ENCODE assay signal across 8 mouse cellular contexts in genomic region chr7:110615151-110615631, GRCm38 (mm10). TPM values are rescaled to one million over a fixed set of nuclear protein-coding genes. Genes with fewer than 3 reads are reported as not detected.
DNase-seq lines count a peak whose midpoint lies in the region; ATAC-seq and TF ChIP-seq lines count a peak whose summit lies in the region.

No protein-coding gene starts in this region.

- H3K36me3 ChIP-seq in forebrain, postnatal 0 days (ENCODE audit: insufficient read depth), result no peaks in the 10 kb centered on the region
- no peaks in the 10 kb centered on the region for H3K36me3 ChIP-seq in hindbrain, embryonic 11.5 days (ENCODE audit: control insufficient read depth, insufficient read depth, low read length)
- H3K36me3 ChIP-seq in lung, embryonic 16.5 days (ENCODE audit: control insufficient read depth, insufficient read depth, low read length), result no peaks in the 10 kb centered on the region

- H3K9me3 ChIP-seq in forebrain, postnatal 0 days (ENCODE audit: low read length), result no peaks in the 10 kb centered on the region
- no peaks in the 10 kb centered on the region for H3K9me3 ChIP-seq in hindbrain, embryonic 11.5 days (ENCODE audit: control insufficient read depth, low read length)
- H3K9me3 ChIP-seq in lung, embryonic 16.5 days (ENCODE audit: control insufficient read depth, low read length), result no peaks in the 10 kb centered on the region

- peak overlapping the region; percentile 91 for H3K4me3 ChIP-seq in forebrain, postnatal 0 days (ENCODE audit: low read depth, low read length)
- peak overlapping the region; percentile 94 for H3K4me3 ChIP-seq in hindbrain, embryonic 11.5 days (ENCODE audit: low read depth, low read length)
- peak overlapping the region; percentile 91 for H3K4me3 ChIP-seq in lung, embryonic 16.5 days (ENCODE audit: low read length)

- peak overlapping the region; percentile 90 for H3K4me2 ChIP-seq in forebrain, postnatal 0 days (ENCODE audit: low read depth)
- peak overlapping the region; percentile 47 for H3K4me2 ChIP-seq in hindbrain, embryonic 11.5 days (replicated peaks; ENCODE audit: low read depth, low read length)
- peak overlapping the region; percentile 90 for H3K4me2 ChIP-seq in lung, embryonic 16.5 days (ENCODE audit: low read depth, low read length)

- WGBS in forebrain, postnatal 0 days, result 1% methylated on average over 20 of the region's 20 CpGs
- WGBS in hindbrain, embryonic 11.5 days, result under 1% methylated on average over 20 of the region's 20 CpGs
- WGBS in lung, embryonic 16.5 days, result under 1% methylated on average over 20 of the region's 20 CpGs

- H3K4me1 ChIP-seq in forebrain, postnatal 0 days (ENCODE audit: insufficient read depth), result peaks cover 10% of the 10 kb centered on the region; the same call in 1 of the 2 replicates
- H3K4me1 ChIP-seq in hindbrain, embryonic 11.5 days (replicated peaks; ENCODE audit: control insufficient read depth, insufficient read depth, low read length), result peaks cover 3% of the 10 kb centered on the region; the same call in 1 of the 2 replicates
- peaks cover 30% of the 10 kb centered on the region for H3K4me1 ChIP-seq in lung, embryonic 16.5 days (replicated peaks; ENCODE audit: control insufficient read depth, insufficient read depth, low read length)

- H3K27me3 ChIP-seq in forebrain, postnatal 0 days (ENCODE audit: insufficient read depth, low read length), result no peaks in the 10 kb centered on the region
- H3K27me3 ChIP-seq in hindbrain, embryonic 11.5 days (ENCODE audit: control insufficient read depth, insufficient read depth, low read length), result no peaks in the 10 kb centered on the region; the same call in 1 of the 2 replicates
- H3K27me3 ChIP-seq in lung, embryonic 16.5 days (ENCODE audit: control insufficient read depth, insufficient read depth, low read depth, low read length), result no peaks in the 10 kb centered on the region

- TF ChIP-seq CTCF in forebrain, postnatal 0 days (IDR thresholded peaks at IDR 0.05; ENCODE audit: low read depth), result no peak

- DNase-seq in MN1 (ENCODE audit: low spot score), result peak; percentile 59
- DNase-seq in brain, adult 2 months (ENCODE audit: low read depth, low spot score), result peak; percentile 71
- DNase-seq in forebrain, postnatal 0 days, result peak; percentile 72
- peak; percentile 66 for DNase-seq in hindbrain, embryonic 11.5 days (ENCODE audit: low spot score)
- peak; percentile 50 for DNase-seq in layer of hippocampus, adult 9-11 months
- peak; percentile 44 for DNase-seq in right cerebral cortex, postnatal 14 days

- ATAC-seq in forebrain, postnatal 0 days, result peak; percentile 30
- peak; percentile 31 for ATAC-seq in hindbrain, embryonic 11.5 days (ENCODE audit: low FRiP score)
- ATAC-seq in lung, embryonic 16.5 days (ENCODE audit: low read depth), result peak; percentile 69
- ATAC-seq in monocyte, adult 5-6 weeks (replicated peaks; ENCODE audit: insufficient number of reproducible peaks, low FRiP score, low TSS enrichment, poor library complexity, severe bottlenecking), result no peak

- H3K9ac ChIP-seq in forebrain, postnatal 0 days, result peak overlapping the region; percentile 98
- peak overlapping the region; percentile 90 for H3K9ac ChIP-seq in hindbrain, embryonic 11.5 days (ENCODE audit: low read depth, low read length)
- H3K9ac ChIP-seq in lung, embryonic 16.5 days (ENCODE audit: low read length), result peak overlapping the region; percentile 98

- peak overlapping the region; percentile 95 for H3K27ac ChIP-seq in forebrain, postnatal 0 days (ENCODE audit: low read depth, low read length)
- peak overlapping the region; percentile 96 for H3K27ac ChIP-seq in hindbrain, embryonic 11.5 days (ENCODE audit: low read depth, low read length)
- H3K27ac ChIP-seq in lung, embryonic 16.5 days (ENCODE audit: low read length), result peak overlapping the region; percentile 100

RNA-seq across cellular contexts. Expression of gene Sbf2, which starts 0.5 kb away (rescaled TPM):
- total RNA-seq in forebrain, postnatal 0 days (2014; rRNA removed), result 74.2 and 88.3 TPM in 2 replicates
- polyA plus RNA-seq in forebrain, postnatal 0 days (2015; fragmentation: Nextera tagmentation; extraction: Ambion mirVana), result 25.6 and 43.3 TPM in 2 replicates
- 39.1 and 48.9 TPM in 2 replicates for polyA plus RNA-seq in hindbrain, embryonic 11.5 days (2014; fragmentation: Nextera tagmentation; extraction: Ambion mirVana)
- polyA plus RNA-seq in lung, embryonic 16.5 days (2015; fragmentation: Nextera tagmentation; extraction: Ambion mirVana), result 37.0 and 37.9 TPM in 2 replicates
- total RNA-seq in monocyte, adult 5-6 weeks (2017), result 2.6 to 9.9 TPM (median 5.3 TPM) in 3 replicates

RNA-seq across cellular contexts. Expression of gene Adm, which starts 12.3 kb away (rescaled TPM):
- total RNA-seq in forebrain, postnatal 0 days (2014; rRNA removed), result 1.9 and 2.0 TPM in 2 replicates
- 1.3 and 2.1 TPM in 2 replicates for polyA plus RNA-seq in forebrain, postnatal 0 days (2015; fragmentation: Nextera tagmentation; extraction: Ambion mirVana)
- polyA plus RNA-seq in hindbrain, embryonic 11.5 days (2014; fragmentation: Nextera tagmentation; extraction: Ambion mirVana), result 4.1 and 5.0 TPM in 2 replicates
- polyA plus RNA-seq in lung, embryonic 16.5 days (2015; fragmentation: Nextera tagmentation; extraction: Ambion mirVana), result 6.4 and 8.2 TPM in 2 replicates
- not detected in 3 replicates for total RNA-seq in monocyte, adult 5-6 weeks (2017)
